Mouse (Mus musculus): Measurements from ENCODE around the gene Trpc7. TPM values are rescaled to one million over a fixed set of nuclear protein-coding genes. Genes with fewer than 3 reads are reported as not detected.

Gene Trpc7
- polyA plus RNA-seq, 1 experiment from 2014 or later = not detected

DNA sequence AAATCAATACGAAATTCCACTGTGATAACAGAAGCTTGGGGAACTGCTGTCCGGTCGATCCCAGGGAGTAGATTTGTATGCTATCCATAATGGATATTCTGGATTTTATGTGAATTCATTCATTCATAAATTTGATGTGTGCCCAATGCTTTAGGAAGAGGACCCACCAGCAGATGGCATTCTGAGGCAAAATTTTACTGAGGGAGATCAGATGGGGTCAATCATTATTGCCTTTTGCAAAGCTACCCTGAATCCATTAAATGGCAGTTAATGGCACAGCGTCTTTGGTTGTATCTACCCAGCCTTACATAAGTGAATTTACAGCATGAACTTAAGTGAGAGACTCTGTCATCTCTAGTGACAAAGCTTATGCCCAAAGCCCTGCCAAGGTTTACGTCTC, 1.2 kb downstream of the Trpc7 start:
- Histone ChIP-seq H3K9me3 (replicated peaks; ENCODE audit: control insufficient read depth, low read length) (no peaks in the 10 kb centered on the region), H3K27me3 (ENCODE audit: control insufficient read depth, insufficient read depth, low read depth, low read length) (no peaks in the 10 kb centered on the region), H3K4me2 (ENCODE audit: low read depth, low read length) (no peak overlapping the region), H3K9ac (ENCODE audit: low read depth, low read length) (no peak overlapping the region), H3K27ac (ENCODE audit: low read length) (no peak overlapping the region), H3K36me3 (ENCODE audit: control insufficient read depth, insufficient read depth) (no peaks in the 10 kb centered on the region), H3K4me1 (ENCODE audit: control insufficient read depth, low read depth, low read length) (no peaks in the 10 kb centered on the region), H3K4me3 (ENCODE audit: low read depth, low read length) (no peak overlapping the region)
- WGBS (ENCODE audit: insufficient replicate concordance) = 65% methylated on average over 5 of the region's 5 CpGs
- no peak for ATAC-seq (ENCODE audit: low read depth)

DNA sequence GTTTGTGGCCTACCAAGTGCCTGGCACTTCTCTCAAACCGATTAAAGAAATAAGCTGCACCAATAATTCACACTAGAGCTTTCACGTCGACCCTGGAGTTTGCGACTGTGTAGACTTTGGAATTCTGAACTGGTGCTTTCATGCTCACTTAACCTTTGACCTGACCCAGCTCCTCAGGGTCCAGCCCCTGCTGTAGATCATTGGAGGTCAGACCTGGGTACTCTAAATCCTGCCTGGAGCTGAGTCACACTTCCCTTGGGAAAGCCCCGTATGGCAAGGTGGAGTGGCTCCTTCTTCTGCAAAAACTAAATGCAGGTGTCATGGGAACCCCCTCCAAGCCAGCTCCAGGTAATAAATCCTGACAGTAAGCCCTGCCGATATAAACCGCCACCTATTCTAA, 5.9 kb downstream of the Trpc7 start:
- Histone ChIP-seq H3K9ac (ENCODE audit: low read depth, low read length) (no peak overlapping the region), H3K27ac (ENCODE audit: low read length) (no peak overlapping the region), H3K27me3 (ENCODE audit: control insufficient read depth, insufficient read depth, low read depth, low read length) (no peaks in the 10 kb centered on the region), H3K4me2 (ENCODE audit: low read depth, low read length) (no peak overlapping the region), H3K36me3 (ENCODE audit: control insufficient read depth, insufficient read depth) (no peaks in the 10 kb centered on the region), H3K4me1 (ENCODE audit: control insufficient read depth, low read depth, low read length) (no peaks in the 10 kb centered on the region), H3K4me3 (ENCODE audit: low read depth, low read length) (no peak overlapping the region), H3K9me3 (replicated peaks; ENCODE audit: control insufficient read depth, low read length) (no peaks in the 10 kb centered on the region)
- 68% methylated on average over 7 of the region's 7 CpGs for WGBS (ENCODE audit: insufficient replicate concordance)
- ATAC-seq (ENCODE audit: low read depth) = no peak

DNA sequence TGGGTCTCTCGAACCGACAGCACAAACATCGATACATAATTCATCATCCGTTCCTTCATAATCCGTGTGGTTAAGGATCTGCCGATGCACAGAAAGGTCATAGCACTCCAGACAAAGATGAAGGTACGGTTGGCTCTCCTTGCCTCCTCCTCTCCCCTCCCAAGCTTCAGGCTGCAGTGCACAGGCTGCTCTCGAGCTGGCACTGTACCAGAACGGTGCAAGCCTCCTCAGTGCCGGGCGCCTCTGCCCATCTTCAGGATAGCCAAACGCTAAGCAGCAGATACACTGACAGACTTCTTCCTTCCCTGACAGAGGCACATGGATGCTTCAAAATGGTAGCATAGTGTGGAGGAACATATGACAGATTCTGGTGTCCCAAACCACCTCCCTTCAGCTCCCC, 12.9 kb downstream of the Trpc7 start:
- Histone ChIP-seq H3K4me3 (ENCODE audit: low read depth, low read length) (no peak overlapping the region), H3K9me3 (replicated peaks; ENCODE audit: control insufficient read depth, low read length) (no peaks in the 10 kb centered on the region), H3K4me2 (ENCODE audit: low read depth, low read length) (no peak overlapping the region), H3K27ac (ENCODE audit: low read length) (no peak overlapping the region), H3K36me3 (ENCODE audit: control insufficient read depth, insufficient read depth) (no peaks in the 10 kb centered on the region), H3K9ac (ENCODE audit: low read depth, low read length) (no peak overlapping the region), H3K4me1 (ENCODE audit: control insufficient read depth, low read depth, low read length) (no peaks in the 10 kb centered on the region), H3K27me3 (ENCODE audit: control insufficient read depth, insufficient read depth, low read depth, low read length) (no peaks in the 10 kb centered on the region)
- no peak for ATAC-seq (ENCODE audit: low read depth)
- 65% methylated on average over 12 of the region's 12 CpGs for WGBS (ENCODE audit: insufficient replicate concordance)

DNA sequence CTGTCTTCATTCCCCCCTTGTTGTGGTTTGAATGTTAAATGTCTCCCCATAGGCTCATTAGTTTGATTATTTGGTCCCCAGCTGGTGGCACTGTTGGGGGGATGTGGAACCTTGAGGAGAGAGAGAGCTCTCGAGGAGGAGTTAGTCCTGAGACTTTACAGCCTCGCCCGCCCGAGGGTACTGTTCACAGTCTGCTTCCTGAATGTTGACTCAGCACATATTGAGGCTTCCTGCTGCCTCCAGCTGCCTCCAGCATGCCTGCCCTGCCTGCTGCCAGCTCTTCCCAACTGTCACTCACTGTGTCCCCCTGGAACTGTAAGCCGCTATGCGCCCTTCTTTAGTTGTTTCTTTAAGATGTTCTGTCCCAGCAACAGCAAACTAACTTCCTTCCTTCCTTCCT, 31.2 kb downstream of the Trpc7 start:
- Histone ChIP-seq H3K4me3 (ENCODE audit: low read depth, low read length) (no peak overlapping the region), H3K27me3 (ENCODE audit: control insufficient read depth, insufficient read depth, low read depth, low read length) (no peaks in the 10 kb centered on the region), H3K9ac (ENCODE audit: low read depth, low read length) (no peak overlapping the region), H3K4me1 (ENCODE audit: control insufficient read depth, low read depth, low read length) (no peaks in the 10 kb centered on the region), H3K36me3 (ENCODE audit: control insufficient read depth, insufficient read depth) (no peaks in the 10 kb centered on the region), H3K9me3 (replicated peaks; ENCODE audit: control insufficient read depth, low read length) (no peaks in the 10 kb centered on the region), H3K4me2 (ENCODE audit: low read depth, low read length) (no peak overlapping the region), H3K27ac (ENCODE audit: low read length) (no peak overlapping the region)
- ATAC-seq (ENCODE audit: low read depth) = no peak
- WGBS (ENCODE audit: insufficient replicate concordance) = 76% methylated on average over 6 of the region's 6 CpGs

DNA sequence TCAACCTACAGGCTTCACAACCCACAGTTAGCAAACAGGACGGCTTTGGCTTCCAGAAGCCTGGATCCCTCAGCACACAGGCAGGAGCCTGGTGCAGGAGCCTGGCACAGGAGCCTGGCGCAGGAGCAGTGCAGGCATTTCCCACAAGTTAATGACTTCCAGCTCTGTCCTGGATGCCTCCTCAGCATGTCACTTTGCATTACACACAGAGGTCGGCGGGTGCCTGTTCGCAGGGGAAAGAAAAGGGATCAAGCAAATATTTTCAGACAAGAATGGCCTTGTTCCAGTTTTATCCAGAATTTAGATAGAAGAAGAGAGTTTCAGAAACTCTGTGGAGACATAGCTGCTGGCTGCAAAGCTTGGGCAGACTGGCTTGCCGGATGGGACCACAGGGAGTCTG, 33.8 kb downstream of the Trpc7 start:
- no peak for ATAC-seq (ENCODE audit: low read depth)
- Histone ChIP-seq H3K4me2 (ENCODE audit: low read depth, low read length) (no peak overlapping the region), H3K4me3 (ENCODE audit: low read depth, low read length) (no peak overlapping the region), H3K4me1 (ENCODE audit: control insufficient read depth, low read depth, low read length) (no peaks in the 10 kb centered on the region), H3K36me3 (ENCODE audit: control insufficient read depth, insufficient read depth) (no peaks in the 10 kb centered on the region), H3K9ac (ENCODE audit: low read depth, low read length) (no peak overlapping the region), H3K9me3 (replicated peaks; ENCODE audit: control insufficient read depth, low read length) (no peaks in the 10 kb centered on the region), H3K27me3 (ENCODE audit: control insufficient read depth, insufficient read depth, low read depth, low read length) (no peaks in the 10 kb centered on the region), H3K27ac (ENCODE audit: low read length) (no peak overlapping the region)
- 58% methylated on average over 6 of the region's 6 CpGs for WGBS (ENCODE audit: insufficient replicate concordance)

DNA sequence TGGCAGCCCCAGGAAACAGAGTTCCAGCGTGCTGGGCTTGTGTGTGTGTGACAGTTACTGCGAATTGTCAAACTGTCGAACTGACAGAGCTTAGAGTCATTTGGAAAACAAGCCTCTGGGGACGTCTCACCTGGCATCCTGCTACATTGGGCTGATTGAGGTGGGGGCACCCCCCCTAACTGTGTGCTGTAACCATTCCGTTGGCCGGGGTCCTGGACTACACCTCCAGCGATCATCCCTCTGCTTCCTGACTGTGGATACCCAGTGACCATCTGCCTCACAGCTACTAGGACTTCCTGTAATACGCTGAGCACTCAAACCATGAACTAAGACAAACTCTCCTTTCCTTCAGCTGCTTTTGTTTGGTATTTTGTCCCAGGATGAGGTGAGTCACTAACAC, 41.3 kb downstream of the Trpc7 start:
- no peak overlapping the region for H3K4me3 ChIP-seq (ENCODE audit: low read depth, low read length)
- no peaks in the 10 kb centered on the region for H3K36me3 ChIP-seq (ENCODE audit: control insufficient read depth, insufficient read depth)
- 48% methylated on average over 8 of the region's 8 CpGs for WGBS (ENCODE audit: insufficient replicate concordance)
- H3K27me3 ChIP-seq (ENCODE audit: control insufficient read depth, insufficient read depth, low read depth, low read length) = no peaks in the 10 kb centered on the region
- ATAC-seq (ENCODE audit: low read depth) = no peak
- H3K4me2 ChIP-seq (ENCODE audit: low read depth, low read length) = no peak overlapping the region
- no peak overlapping the region for H3K27ac ChIP-seq (ENCODE audit: low read length)
- H3K9ac ChIP-seq (ENCODE audit: low read depth, low read length) = no peak overlapping the region
- H3K9me3 ChIP-seq (replicated peaks; ENCODE audit: control insufficient read depth, low read length) = no peaks in the 10 kb centered on the region
- no peaks in the 10 kb centered on the region for H3K4me1 ChIP-seq (ENCODE audit: control insufficient read depth, low read depth, low read length)

DNA sequence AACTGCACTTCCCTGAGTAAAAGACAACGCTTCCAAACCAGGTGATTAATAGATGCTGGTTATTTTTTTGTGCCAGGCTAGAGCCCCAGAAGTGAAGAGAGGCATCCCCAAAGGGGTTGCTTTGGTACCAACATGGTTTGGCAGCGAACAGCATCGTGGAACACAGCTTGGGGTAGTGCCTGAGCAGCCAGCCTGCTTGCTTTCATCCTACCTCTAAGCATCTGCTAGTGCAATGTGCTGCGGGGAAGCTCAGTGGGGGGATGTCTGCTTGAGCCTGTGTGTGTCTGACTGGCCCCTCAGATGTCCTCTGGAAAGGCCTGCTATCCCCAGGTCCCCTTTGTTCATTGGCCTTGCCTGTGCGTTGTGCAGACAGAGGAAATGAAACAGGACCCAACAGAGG, 42.4 kb downstream of the Trpc7 start:
- H3K27ac ChIP-seq (ENCODE audit: low read length) = no peak overlapping the region
- ATAC-seq (ENCODE audit: low read depth) = no peak
- no peak overlapping the region for H3K4me3 ChIP-seq (ENCODE audit: low read depth, low read length)
- H3K9ac ChIP-seq (ENCODE audit: low read depth, low read length) = no peak overlapping the region
- no peaks in the 10 kb centered on the region for H3K9me3 ChIP-seq (replicated peaks; ENCODE audit: control insufficient read depth, low read length)
- H3K27me3 ChIP-seq (ENCODE audit: control insufficient read depth, insufficient read depth, low read depth, low read length) = no peaks in the 10 kb centered on the region
- 32% methylated on average over 5 of the region's 5 CpGs for WGBS (ENCODE audit: insufficient replicate concordance)
- H3K4me1 ChIP-seq (ENCODE audit: control insufficient read depth, low read depth, low read length) = no peaks in the 10 kb centered on the region
- no peak overlapping the region for H3K4me2 ChIP-seq (ENCODE audit: low read depth, low read length)
- no peaks in the 10 kb centered on the region for H3K36me3 ChIP-seq (ENCODE audit: control insufficient read depth, insufficient read depth)

DNA sequence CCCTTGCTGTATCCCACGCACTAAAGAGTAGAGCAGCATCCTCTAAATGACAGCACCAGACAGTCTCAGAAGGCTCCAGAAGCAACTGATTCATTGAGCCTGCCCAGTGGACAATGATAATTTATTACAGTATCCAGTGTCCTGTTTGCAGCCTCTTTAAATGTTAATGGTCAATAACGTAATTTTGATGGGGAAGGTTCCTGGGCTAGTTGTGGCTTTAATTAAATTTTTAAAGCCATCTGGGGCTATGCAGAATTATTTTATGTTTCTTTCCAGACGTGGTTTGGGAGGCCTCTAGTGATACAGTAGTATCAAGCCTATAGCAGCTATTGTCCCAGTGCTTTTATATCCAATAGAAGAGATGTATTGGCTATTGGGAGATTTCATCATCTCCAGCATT, 49.9 kb downstream of the Trpc7 start:
- Histone ChIP-seq H3K4me1 (ENCODE audit: control insufficient read depth, low read depth, low read length) (no peaks in the 10 kb centered on the region), H3K36me3 (ENCODE audit: control insufficient read depth, insufficient read depth) (no peaks in the 10 kb centered on the region), H3K9me3 (replicated peaks; ENCODE audit: control insufficient read depth, low read length) (no peaks in the 10 kb centered on the region), H3K9ac (ENCODE audit: low read depth, low read length) (no peak overlapping the region), H3K4me3 (ENCODE audit: low read depth, low read length) (no peak overlapping the region), H3K27ac (ENCODE audit: low read length) (no peak overlapping the region), H3K4me2 (ENCODE audit: low read depth, low read length) (no peak overlapping the region), H3K27me3 (ENCODE audit: control insufficient read depth, insufficient read depth, low read depth, low read length) (no peaks in the 10 kb centered on the region)
- no peak for ATAC-seq (ENCODE audit: low read depth)
- WGBS (ENCODE audit: insufficient replicate concordance) = 54% methylated on average over 3 of the region's 3 CpGs

DNA sequence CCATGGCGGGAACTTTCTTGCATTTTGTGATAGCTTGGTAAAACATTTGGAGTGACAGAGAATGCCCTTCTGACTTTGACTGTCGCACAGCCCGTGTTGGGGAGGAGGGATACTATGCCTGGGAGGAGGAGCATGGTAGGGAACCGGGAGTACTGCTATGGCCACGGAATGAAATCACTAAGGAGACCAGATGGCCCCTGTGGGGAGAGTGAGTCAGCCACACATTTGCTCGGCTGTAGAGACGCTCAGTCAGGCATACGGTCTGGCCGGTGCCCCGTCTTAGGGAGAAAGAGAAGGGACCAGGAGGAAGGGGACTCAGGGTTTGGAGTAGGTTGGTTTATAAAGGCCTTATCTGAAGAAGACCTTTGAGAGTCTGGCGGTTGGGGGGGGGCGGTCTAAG, 80.3 kb downstream of the Trpc7 start:
- H3K4me1 ChIP-seq (ENCODE audit: control insufficient read depth, low read depth, low read length) = no peaks in the 10 kb centered on the region
- no peaks in the 10 kb centered on the region for H3K9me3 ChIP-seq (replicated peaks; ENCODE audit: control insufficient read depth, low read length)
- no peaks in the 10 kb centered on the region for H3K27me3 ChIP-seq (ENCODE audit: control insufficient read depth, insufficient read depth, low read depth, low read length)
- no peak overlapping the region for H3K4me2 ChIP-seq (ENCODE audit: low read depth, low read length)
- H3K9ac ChIP-seq (ENCODE audit: low read depth, low read length) = no peak overlapping the region
- H3K4me3 ChIP-seq (ENCODE audit: low read depth, low read length) = no peak overlapping the region
- H3K27ac ChIP-seq (ENCODE audit: low read length) = no peak overlapping the region
- no peaks in the 10 kb centered on the region for H3K36me3 ChIP-seq (ENCODE audit: control insufficient read depth, insufficient read depth)
- no peak for ATAC-seq (ENCODE audit: low read depth)
- WGBS (ENCODE audit: insufficient replicate concordance) = 70% methylated on average over 12 of the region's 12 CpGs

Data from liver, embryonic 16.5 days (tissue).